Mouse (Mus musculus) liver, embryonic 11.5 days (tissue): ENCODE results near the gene Tmem177. TPM values are rescaled to one million over a fixed set of nuclear protein-coding genes. Genes with fewer than 3 reads are reported as not detected.

ENCODE experiments used
- ATAC-seq: fragments of 200-750 bp; cut with Nextera tagmentation; replicated peaks from 2 replicates; pipeline ENCODE4 v1.8.0; 2017; ENCODE audit warnings: moderate number of reproducible peaks, mild to moderate bottlenecking, moderate TSS enrichment, moderate library complexity; ENCODE audit not compliant: low FRiP score
- DNase-seq: peaks from one replicate; pipeline ENCODE4 v3.0.0-alpha.2; 2017; ENCODE audit warnings: low spot score
- H3K27ac ChIP-seq: fragments of 300-500 bp; sonication (generic); 2 replicates; pipeline ENCODE4 v1.5.1; 2014; ENCODE audit warnings: mild to moderate bottlenecking, low read depth, low read length, control low read depth
- H3K27me3 ChIP-seq: fragments of 300-500 bp; sonication (generic); replicated peaks from 2 replicates; pipeline ENCODE4 v1.6.1; 2014; ENCODE audit warnings: low read length, mixed read lengths; ENCODE audit not compliant: control insufficient read depth, insufficient read depth
- H3K36me3 ChIP-seq: fragments of 300-500 bp; sonication (generic); 2 replicates; pipeline ENCODE4 v1.6.1; 2014; ENCODE audit warnings: mild to moderate bottlenecking, low read length, moderate library complexity, mixed read lengths; ENCODE audit not compliant: control insufficient read depth, insufficient read depth
- H3K4me1 ChIP-seq: fragments of 300-500 bp; sonication (generic); replicated peaks from 2 replicates; pipeline ENCODE4 v1.6.1; 2014; ENCODE audit warnings: low read length, mixed read lengths; ENCODE audit not compliant: control insufficient read depth, insufficient read depth
- H3K4me2 ChIP-seq: fragments of 300-500 bp; sonication (generic); 2 replicates; pipeline ENCODE4 v1.6.1; 2014; ENCODE audit warnings: mild to moderate bottlenecking, control low read depth, moderate library complexity
- H3K4me3 ChIP-seq: fragments of 300-500 bp; sonication (generic); 2 replicates; pipeline ENCODE4 v1.5.1; 2014; ENCODE audit warnings: low read depth, low read length, control low read depth
- H3K9ac ChIP-seq: fragments of 300-500 bp; sonication (generic); 2 replicates; pipeline ENCODE4 v1.6.1; 2014; ENCODE audit warnings: low read depth, low read length, control low read depth
- H3K9me3 ChIP-seq: fragments of 300-500 bp; sonication (generic); 2 replicates; pipeline ENCODE4 v1.6.1; 2016; ENCODE audit warnings: low read length, inconsistent platforms, mixed read lengths; ENCODE audit not compliant: control insufficient read depth
- WGBS: fragments of 180-500 bp; shearing (Covaris S2); extraction: QIAGEN DNeasy Blood & Tissue Kit; methylation state at CpG from one replicate; pipeline ENCODE4 v1.1.7; 2014; 5-methylcytosine and 5-hydroxymethylcytosine counted together
- polyA plus RNA-seq: library from polyadenylated mRNA; unstranded; fragments of >200 nt; fragmentation: Nextera tagmentation; extraction: Ambion mirVana; gene quantifications from 2 replicates; pipeline ENCODE4 v1.2.1, GENCODE M21; 2014

Tmem177 gene
- polyA plus RNA-seq, 1 experiment from 2014 or later = 7.8 TPM

- WGBS = 76% methylated on average over 4 of the region's 4 CpGs
- no peaks in the 10 kb centered on the region for H3K36me3 ChIP-seq
- ATAC-seq = no peak
These were observed 18.6 kb upstream of the Tmem177 start for GRCm38 (mm10) chr1:119931421-119932150.

DNA sequence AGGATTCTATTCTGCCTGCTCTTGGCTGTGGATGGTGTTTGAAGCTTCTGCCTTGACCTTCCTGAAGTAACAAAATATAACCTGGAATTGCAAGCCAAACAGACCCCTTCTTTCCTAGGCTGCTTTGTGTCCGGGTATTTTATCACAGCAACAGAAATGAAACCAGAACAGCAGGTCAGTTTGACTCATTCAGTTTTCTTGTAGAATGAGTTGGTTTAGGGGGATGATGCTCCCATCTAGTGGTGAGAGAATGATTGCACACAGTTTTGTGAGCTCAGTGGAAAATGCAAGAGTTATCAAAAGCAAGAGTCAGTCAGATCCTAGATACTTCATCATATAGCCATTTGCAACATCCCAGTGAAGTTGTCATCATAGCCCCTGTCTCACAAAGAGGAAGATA, 16.7 kb upstream of the Tmem177 start:
- Histone ChIP-seq H3K4me1 (no peaks in the 10 kb centered on the region), H3K4me3 (no peak overlapping the region), H3K27ac (no peak overlapping the region), H3K4me2 (no peak overlapping the region), H3K9me3 (no peaks in the 10 kb centered on the region), H3K27me3 (no peaks in the 10 kb centered on the region), H3K36me3 (no peaks in the 10 kb centered on the region), H3K9ac (no peak overlapping the region)
- WGBS = 56% methylated on average over 1 of the region's 1 CpGs
- ATAC-seq = no peak
- no peak for DNase-seq

More at GRCm38 (mm10) chr1:119931421-119932150, 18.6 kb upstream of the Tmem177 start:
- H3K27ac ChIP-seq = no peak overlapping the region
- no peaks in the 10 kb centered on the region for H3K27me3 ChIP-seq
- H3K9me3 ChIP-seq = no peaks in the 10 kb centered on the region
- no peak overlapping the region for H3K4me2 ChIP-seq
- no peaks in the 10 kb centered on the region for H3K4me1 ChIP-seq
- no peak for DNase-seq
- H3K4me3 ChIP-seq = no peak overlapping the region
- no peak overlapping the region for H3K9ac ChIP-seq

DNA sequence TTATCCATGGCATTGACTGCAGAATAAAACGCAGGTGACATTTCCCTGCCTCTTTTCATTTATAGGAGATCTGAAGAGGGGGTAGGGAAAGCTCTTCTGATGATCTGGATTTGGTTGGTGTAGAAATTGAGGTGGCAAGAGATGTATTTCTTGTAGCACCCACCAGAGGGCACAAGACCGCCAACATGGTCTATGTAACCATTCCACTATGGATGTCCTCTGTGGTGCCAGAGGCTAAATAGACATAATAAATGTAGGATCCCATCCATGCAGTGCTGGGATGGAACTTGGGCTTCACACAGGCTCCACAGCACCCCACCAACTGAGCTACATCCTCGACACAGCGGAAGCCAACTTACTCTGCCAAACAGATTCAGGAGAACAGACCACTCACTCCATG, 6.3 kb upstream of the Tmem177 start:
- H3K9me3 ChIP-seq = no peaks in the 10 kb centered on the region
- H3K36me3 ChIP-seq = no peaks in the 10 kb centered on the region
- H3K27ac ChIP-seq = no peak overlapping the region
- DNase-seq = no peak
- H3K4me3 ChIP-seq = no peak overlapping the region
- H3K4me2 ChIP-seq = no peak overlapping the region
- 55% methylated on average over 4 of the region's 4 CpGs for WGBS
- no peaks in the 10 kb centered on the region for H3K4me1 ChIP-seq
- no peaks in the 10 kb centered on the region for H3K27me3 ChIP-seq
- no peak overlapping the region for H3K9ac ChIP-seq
- no peak; the same call in 1 of the 2 replicates for ATAC-seq

DNA sequence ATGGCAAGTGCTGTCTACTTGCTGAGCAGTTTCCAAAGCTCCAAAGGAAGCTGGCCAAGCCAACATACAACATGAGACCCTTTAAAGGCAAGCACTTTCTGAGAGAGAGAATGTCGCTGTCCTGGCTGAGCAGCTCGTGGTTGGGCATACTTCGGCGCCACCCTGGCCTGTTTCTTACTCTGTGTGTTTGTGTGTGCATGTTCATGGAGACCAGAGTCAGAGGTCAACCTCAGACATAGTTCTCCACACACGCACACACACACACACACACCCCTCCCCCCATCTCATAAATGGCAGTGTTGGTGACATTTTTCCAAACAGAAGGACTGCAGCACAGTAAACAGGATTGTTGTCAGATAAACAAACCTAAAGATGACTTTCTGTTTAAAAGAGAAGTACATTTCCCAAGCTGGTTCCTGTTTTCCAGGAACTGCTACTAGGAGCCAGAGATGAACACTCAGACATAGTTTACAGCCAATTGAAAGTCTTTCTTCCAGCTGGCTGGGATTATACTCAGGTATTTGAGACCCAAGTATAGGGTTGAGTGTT, 3.9 kb upstream of the Tmem177 start:
- H3K9ac ChIP-seq = no peak overlapping the region
- H3K4me2 ChIP-seq = no peak overlapping the region
- H3K9me3 ChIP-seq = no peaks in the 10 kb centered on the region
- H3K4me1 ChIP-seq = no peaks in the 10 kb centered on the region; the same call in 1 of the 2 replicates
- H3K4me3 ChIP-seq = no peak overlapping the region
- H3K27me3 ChIP-seq = no peaks in the 10 kb centered on the region
- no peak for ATAC-seq
- 81% methylated on average over 5 of the region's 5 CpGs for WGBS
- H3K27ac ChIP-seq = no peak overlapping the region
- DNase-seq = no peak
- no peaks in the 10 kb centered on the region for H3K36me3 ChIP-seq

DNA sequence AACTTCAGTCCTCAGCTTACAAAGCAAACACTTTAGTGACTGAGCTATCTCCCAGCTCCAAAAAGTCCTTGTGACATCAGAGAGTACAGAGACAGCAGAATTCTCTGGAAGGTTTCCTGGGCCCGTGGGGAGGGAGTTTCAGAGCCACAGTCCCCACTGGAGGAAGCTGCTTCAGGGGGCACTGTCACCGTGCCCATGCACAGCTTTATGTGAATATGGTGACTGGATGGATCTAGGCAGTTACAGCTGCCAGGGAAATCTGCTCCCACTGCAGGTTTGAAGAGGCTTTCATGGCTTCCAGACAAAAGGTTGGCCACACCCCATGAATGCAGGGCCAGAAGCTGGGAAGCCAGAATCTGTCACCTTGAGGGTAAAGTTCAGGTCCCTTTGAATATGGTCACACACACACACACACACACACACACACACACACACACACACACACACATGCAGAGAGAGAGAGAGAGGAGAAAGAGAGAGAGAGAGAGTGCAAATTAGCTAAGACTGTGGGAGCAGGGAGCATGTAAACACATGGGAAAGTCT, 5.7 kb downstream of the Tmem177 start:
- no peak for ATAC-seq
- Histone ChIP-seq H3K4me2 (no peak overlapping the region), H3K9me3 (no peaks in the 10 kb centered on the region), H3K4me3 (no peak overlapping the region), H3K36me3 (peaks cover 5% of the 10 kb centered on the region; the same call in 1 of the 2 replicates), H3K27ac (no peak overlapping the region), H3K27me3 (no peaks in the 10 kb centered on the region), H3K9ac (no peak overlapping the region), H3K4me1 (no peaks in the 10 kb centered on the region; the same call in 1 of the 2 replicates)
- WGBS = 64% methylated on average over 2 of the region's 2 CpGs
- DNase-seq = no peak

DNA sequence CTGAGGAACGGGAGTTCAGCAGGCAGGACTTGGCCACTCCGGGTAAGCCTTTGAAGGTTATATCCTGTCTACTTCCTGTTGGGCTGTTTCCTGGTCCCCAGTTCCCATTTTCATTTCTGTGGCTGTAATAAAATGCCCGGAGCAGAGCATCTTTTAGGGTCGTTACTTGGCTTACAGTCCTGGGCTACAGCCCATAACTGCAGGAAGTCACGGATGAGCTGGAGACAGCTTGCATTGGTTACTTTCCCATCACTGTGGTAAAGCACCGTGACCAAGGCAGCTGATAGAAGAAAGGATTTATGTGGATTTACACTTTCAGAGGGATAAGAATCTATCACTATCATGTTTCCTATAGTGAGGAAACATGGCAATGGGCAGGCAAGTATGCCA, 9.8 kb downstream of the Tmem177 start:
- DNase-seq (no peak), ATAC-seq (no peak)
- H3K9me3 ChIP-seq = no peaks in the 10 kb centered on the region
- WGBS = 49% methylated on average over 6 of the region's 6 CpGs
- no peak overlapping the region for H3K4me2 ChIP-seq
- no peak overlapping the region for H3K9ac ChIP-seq
- no peak overlapping the region for H3K4me3 ChIP-seq
- H3K27ac ChIP-seq = no peak overlapping the region
- H3K27me3 ChIP-seq = no peaks in the 10 kb centered on the region
- H3K36me3 ChIP-seq = no peaks in the 10 kb centered on the region
- H3K4me1 ChIP-seq = no peaks in the 10 kb centered on the region

DNA sequence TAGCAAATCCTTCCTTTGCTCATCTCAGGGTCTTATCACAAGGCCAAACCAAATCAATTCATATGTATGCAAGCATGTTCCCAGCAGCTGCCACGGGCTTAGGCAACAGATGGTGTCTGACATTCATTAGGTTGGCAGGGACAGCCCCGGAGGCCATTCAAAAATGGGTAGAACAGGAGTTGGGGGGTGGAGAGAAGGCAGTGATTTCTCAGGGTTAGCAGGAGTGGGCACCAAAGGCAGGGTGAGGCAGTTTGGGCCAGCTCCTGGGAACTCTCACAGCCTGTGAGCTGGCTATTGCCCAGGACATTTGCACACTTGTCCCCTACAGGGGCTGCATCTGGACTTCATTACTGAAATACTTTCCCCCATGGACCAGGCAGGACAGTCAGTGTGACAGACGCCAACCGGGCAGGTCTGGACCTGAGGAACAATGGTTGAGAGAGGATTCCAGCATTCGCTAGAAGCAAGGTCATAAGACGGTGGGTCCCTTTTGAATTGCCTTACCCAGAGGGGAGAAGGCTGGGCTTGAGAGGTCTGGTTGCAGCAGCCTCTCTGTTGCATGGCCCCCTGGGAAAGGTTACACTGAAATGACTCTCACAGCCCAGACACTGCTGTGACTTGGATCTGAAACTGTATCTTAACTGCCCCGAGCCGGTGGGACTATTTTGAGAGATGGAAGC, 10.3 kb downstream of the Tmem177 start:
- Histone ChIP-seq H3K9ac (no peak overlapping the region), H3K4me3 (no peak overlapping the region), H3K4me2 (no peak overlapping the region), H3K36me3 (no peaks in the 10 kb centered on the region), H3K27ac (no peak overlapping the region), H3K4me1 (no peaks in the 10 kb centered on the region), H3K9me3 (no peaks in the 10 kb centered on the region), H3K27me3 (no peaks in the 10 kb centered on the region)
- no peak for DNase-seq
- no peak for ATAC-seq
- WGBS = 61% methylated on average over 8 of the region's 8 CpGs

- ATAC-seq (no peak), DNase-seq (no peak)
- WGBS = 79% methylated on average over 11 of the region's 11 CpGs
- no peaks in the 10 kb centered on the region for H3K4me1 ChIP-seq
- no peaks in the 10 kb centered on the region for H3K27me3 ChIP-seq
- H3K4me2 ChIP-seq = no peak overlapping the region
- no peak overlapping the region for H3K27ac ChIP-seq
- H3K9ac ChIP-seq = no peak overlapping the region
- no peaks in the 10 kb centered on the region for H3K9me3 ChIP-seq
- H3K36me3 ChIP-seq = no peaks in the 10 kb centered on the region
- no peak overlapping the region for H3K4me3 ChIP-seq
These were observed 13.5 kb downstream of the Tmem177 start for GRCm38 (mm10) chr1:119899195-119900123.
